Mouse (Mus musculus) G1E (cell line): ENCODE measurements at regions not wholly inside any gene's neighbourhood (a gene's known extent, or its start where the extent isn't known, plus 50 kb on each side); places are given as distances from the start of the nearest gene placed in this dataset.
"Not testable (repeated sequence)": the region's sequence is repeated elsewhere in the genome, so short reads cannot be mapped to it uniquely, and the experiment has no call there.

Experiments
- CTCF ChIP-seq: IDR thresholded peaks from 2 replicates; pipeline ENCODE4 v1.5.1; 2012; ENCODE audit warnings: low read depth, low read length, inconsistent platforms, mixed read lengths
- POLR2AphosphoS5 ChIP-seq: IDR thresholded peaks from 2 replicates; pipeline ENCODE4 v1.6.1; 2012; ENCODE audit warnings: low read depth, low read length, inconsistent platforms; ENCODE audit not compliant: insufficient replicate concordance
- TAL1 ChIP-seq: conservative IDR thresholded peaks from 2 replicates; pipeline ENCODE4 v1.6.1; 2012; ENCODE audit warnings: low read depth, low read length, inconsistent platforms, mixed read lengths

- TF ChIP-seq CTCF, TAL1, POLR2AphosphoS5: not testable (repeated sequence)
These were observed 1693.2 kb downstream of the Efna5 start for GRCm38 (mm10) chr17:61187880-61188279.
